ENCODE assay signal across 18 mouse cellular contexts in the genomic region with DNA sequence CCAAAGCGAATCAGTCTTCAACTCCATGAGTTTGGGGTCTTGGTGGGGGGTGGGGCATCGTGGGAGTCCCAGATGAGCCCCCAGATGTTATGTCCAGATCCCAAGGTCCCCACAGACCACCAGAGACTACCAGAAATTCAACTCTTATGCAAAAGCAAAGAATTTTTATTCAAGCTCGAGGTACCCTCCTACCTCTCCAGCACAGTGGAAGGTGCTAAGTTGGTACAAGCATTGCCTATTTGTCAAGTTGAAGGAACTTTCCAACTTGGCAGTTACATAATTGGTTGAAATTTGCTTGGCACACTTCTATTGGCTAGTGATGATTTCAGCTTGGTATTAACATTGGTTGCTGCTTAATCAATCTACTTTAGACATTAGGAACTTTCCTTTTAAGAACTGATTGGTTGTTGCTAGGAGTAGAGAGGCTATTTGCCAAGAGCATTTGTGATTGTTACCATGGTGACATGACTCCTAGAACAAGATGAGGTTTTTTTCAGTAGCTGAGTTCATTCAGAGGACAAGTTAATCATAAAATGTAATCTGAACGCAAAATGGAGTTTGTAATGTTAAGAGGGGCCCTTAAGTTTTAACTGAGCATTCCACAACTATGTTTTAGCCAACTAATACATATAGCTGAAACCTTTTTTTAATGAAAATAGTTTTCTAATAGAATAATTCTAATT. TPM values are rescaled to one million over a fixed set of nuclear protein-coding genes. Genes with fewer than 3 reads are reported as not detected.
DNase-seq lines count a peak whose midpoint lies in the region; ATAC-seq and TF ChIP-seq lines count a peak whose summit lies in the region.
"Had no signal": no experiment of that assay in that cellular context is flagged by ENCODE, and none has a peak within 500 bp of the region (broad histone marks: within the 10 kb centered on the region; RNA-seq: fewer than 3 reads in every experiment).

No protein-coding gene starts in this region.

- no peak for TF ChIP-seq POLR2A in brain, embryonic 14.5 days (IDR thresholded peaks at IDR 0.05; ENCODE audit: borderline replicate concordance, extremely low read depth, insufficient read depth, insufficient read length, poor library complexity, severe bottlenecking)

- 0 out of 2 replicates have a peak, but pooled peaks cover 3% of the 10 kb centered on the region for H3K4me1 ChIP-seq in kidney, embryonic 15.5 days
- no peaks in the 10 kb centered on the region for H3K4me1 ChIP-seq in lung, embryonic 16.5 days (replicated peaks; ENCODE audit: control insufficient read depth, insufficient read depth, low read length)
- H3K4me1 ChIP-seq in embryonic facial prominence, embryonic 10.5 days: no peaks in the 10 kb centered on the region
- H3K4me1 ChIP-seq: forebrain, embryonic 13.5 days; heart, embryonic 15.5 days; hindbrain, embryonic 10.5 days; liver, embryonic 15.5 days; midbrain, embryonic 15.5 days had no signal

- H3K9ac ChIP-seq in kidney, embryonic 15.5 days: no peak overlapping the region
- H3K9ac ChIP-seq in lung, embryonic 16.5 days (ENCODE audit: low read length): no peak overlapping the region
- H3K9ac ChIP-seq: forebrain, embryonic 13.5 days; heart, embryonic 15.5 days; liver, embryonic 15.5 days; midbrain, embryonic 15.5 days had no signal

- no peaks in the 10 kb centered on the region for H3K9me3 ChIP-seq in kidney, embryonic 15.5 days (replicated peaks)
- H3K9me3 ChIP-seq in lung, embryonic 16.5 days (ENCODE audit: control insufficient read depth, low read length): no peaks in the 10 kb centered on the region
- H3K9me3 ChIP-seq in embryonic facial prominence, embryonic 10.5 days: no peaks in the 10 kb centered on the region
- H3K9me3 ChIP-seq: forebrain, embryonic 13.5 days; heart, embryonic 15.5 days; hindbrain, embryonic 10.5 days; liver, embryonic 15.5 days; midbrain, embryonic 15.5 days had no signal

- peak; percentile 77 for ATAC-seq in kidney, embryonic 15.5 days (replicated peaks; ENCODE audit: low FRiP score)
- peak; percentile 69 for ATAC-seq in lung, embryonic 16.5 days (ENCODE audit: low read depth)
- ATAC-seq: forebrain, embryonic 13.5 days; inflammation-experienced regulatory T-cells, adult 6 months; midbrain, embryonic 15.5 days had no signal

- H3K27me3 ChIP-seq in kidney, embryonic 15.5 days: no peaks in the 10 kb centered on the region
- H3K27me3 ChIP-seq in lung, embryonic 16.5 days (ENCODE audit: control insufficient read depth, insufficient read depth, low read depth, low read length): no peaks in the 10 kb centered on the region
- H3K27me3 ChIP-seq in embryonic facial prominence, embryonic 10.5 days (replicated peaks; ENCODE audit: low read depth, poor library complexity, severe bottlenecking): no peaks in the 10 kb centered on the region
- H3K27me3 ChIP-seq: forebrain, embryonic 13.5 days; heart, embryonic 15.5 days; liver, embryonic 15.5 days; midbrain, embryonic 15.5 days had no signal

- H3K4me3 ChIP-seq in kidney, embryonic 15.5 days (replicated peaks): no peak overlapping the region
- H3K4me3 ChIP-seq in lung, embryonic 16.5 days (ENCODE audit: low read length): no peak overlapping the region
- no peak overlapping the region for H3K4me3 ChIP-seq in embryonic facial prominence, embryonic 10.5 days
- H3K4me3 ChIP-seq: forebrain, embryonic 13.5 days; gastrocnemius, adult 2 months; heart, embryonic 15.5 days; hindbrain, embryonic 10.5 days; liver, embryonic 15.5 days; midbrain, embryonic 15.5 days had no signal

- no peak for DNase-seq in kidney, postnatal 25 days
- no peak for DNase-seq in lung, adult 18-20 months
- peak; percentile 40 for DNase-seq in brain, embryonic 14.5 days (ENCODE audit: low read depth)
- peak; percentile 11 for DNase-seq in mesoderm, embryonic 11.5 days (ENCODE audit: low read depth, low spot score)
- no peak for DNase-seq in embryonic facial prominence, embryonic 10.5 days (ENCODE audit: low spot score)
- no peak for DNase-seq in gastrocnemius, adult 18-20 months (ENCODE audit: low spot score)
- DNase-seq: cerebellum, adult 9-11 months; gastrocnemius, adult 2 months; heart, adult 18-20 months; thymus, postnatal 36 days had no signal

- 71% methylated on average over 4 of the region's 4 CpGs for WGBS in kidney, embryonic 15.5 days
- 47% methylated on average over 4 of the region's 4 CpGs for WGBS in lung, embryonic 16.5 days
- WGBS in embryonic facial prominence, embryonic 10.5 days: 78% methylated on average over 4 of the region's 4 CpGs

- no peak for TF ChIP-seq CTCF in brain, embryonic 14.5 days (IDR thresholded peaks at IDR 0.05; ENCODE audit: borderline replicate concordance, extremely low read depth, insufficient read depth, insufficient read length)

- no peak overlapping the region for H3K4me2 ChIP-seq in kidney, embryonic 15.5 days
- H3K4me2 ChIP-seq in lung, embryonic 16.5 days (ENCODE audit: low read depth, low read length): no peak overlapping the region
- H3K4me2 ChIP-seq: forebrain, embryonic 13.5 days; heart, embryonic 15.5 days; liver, embryonic 15.5 days; midbrain, embryonic 15.5 days had no signal

- peak overlapping the region; percentile 18; the same call in 1 of the 2 replicates for H3K27ac ChIP-seq in kidney, embryonic 15.5 days
- no peak overlapping the region for H3K27ac ChIP-seq in lung, embryonic 16.5 days (ENCODE audit: low read length)
- no peak overlapping the region for H3K27ac ChIP-seq in embryonic facial prominence, embryonic 10.5 days (replicated peaks)
- H3K27ac ChIP-seq: forebrain, embryonic 13.5 days; gastrocnemius, adult 2 months; heart, embryonic 15.5 days; hindbrain, embryonic 10.5 days; liver, embryonic 15.5 days; midbrain, embryonic 15.5 days had no signal

- H3K36me3 ChIP-seq in kidney, embryonic 15.5 days: no peaks in the 10 kb centered on the region
- H3K36me3 ChIP-seq in lung, embryonic 16.5 days (ENCODE audit: control insufficient read depth, insufficient read depth, low read length): no peaks in the 10 kb centered on the region
- H3K36me3 ChIP-seq in embryonic facial prominence, embryonic 10.5 days (replicated peaks): no peaks in the 10 kb centered on the region
- H3K36me3 ChIP-seq: heart, embryonic 15.5 days; hindbrain, embryonic 10.5 days; liver, embryonic 15.5 days; midbrain, embryonic 15.5 days had no signal

RNA-seq across cellular contexts. Expression of a gene that starts 14.2 kb away (rescaled TPM):
- 73.5 and 76.1 TPM in 2 replicates for polyA plus RNA-seq in kidney, embryonic 15.5 days (2015; fragmentation: Nextera tagmentation; extraction: Ambion mirVana)
- polyA plus RNA-seq in lung, embryonic 16.5 days (2015; fragmentation: Nextera tagmentation; extraction: Ambion mirVana): 58.4 and 61.9 TPM in 2 replicates
- polyA plus RNA-seq in brain, embryonic 14.5 days (2012; rRNA removed): 52.7 and 55.1 TPM in 2 replicates
- polyA plus RNA-seq in embryonic facial prominence, embryonic 10.5 days (2016; fragmentation: Nextera tagmentation; extraction: Ambion mirVana): 96.0 and 103 TPM in 2 replicates
- 10 to 100 TPM; 16.4 to 19.8 TPM for total RNA-seq in gastrocnemius, adult 18-20 months (2021)

Comparison
In these comparisons a context has a peak if more than half of its experiments do, and no peak if none do; other contexts are left out.
1. DNase-seq: peak in brain, embryonic 14.5 days (single experiment) and mesoderm, embryonic 11.5 days (single experiment); none in kidney, postnatal 25 days (0 of 2), lung, adult 18-20 months (0 of 2), embryonic facial prominence, embryonic 10.5 days (single experiment) and gastrocnemius, adult 18-20 months (single experiment).